Mouse (Mus musculus) limb, embryonic 14.5 days (tissue): Measurements from ENCODE around the gene Rbm20. TPM values are rescaled to one million over a fixed set of nuclear protein-coding genes. Genes with fewer than 3 reads are reported as not detected.

Source experiments
- ATAC-seq: fragments of 200-750 bp; cut with Nextera tagmentation; 2 replicates; pipeline ENCODE4 v1.8.0; 2017; ENCODE audit warnings: low read depth, moderate number of reproducible peaks, moderate TSS enrichment; ENCODE audit not compliant: low FRiP score
- DNase-seq: peaks from one replicate; pipeline ENCODE4 v3.0.0-alpha.2; 2015; ENCODE audit warnings: low spot score
- H3K27ac ChIP-seq: fragments of 300-500 bp; sonication (generic); replicated peaks from 2 replicates; pipeline ENCODE4 v1.5.1; 2014; ENCODE audit warnings: low read depth, mild to moderate bottlenecking, low read length, moderate library complexity, mixed read lengths
- H3K27me3 ChIP-seq: fragments of 300-500 bp; sonication (generic); 2 replicates; pipeline ENCODE4 v1.6.1; 2014; ENCODE audit warnings: low read length, mixed read lengths; ENCODE audit not compliant: control insufficient read depth, insufficient read depth
- H3K36me3 ChIP-seq: fragments of 300-500 bp; sonication (generic); 2 replicates; pipeline ENCODE4 v1.6.1; 2014; ENCODE audit warnings: mild to moderate bottlenecking, low read length, moderate library complexity, mixed read lengths; ENCODE audit not compliant: control insufficient read depth, insufficient read depth
- H3K4me1 ChIP-seq: fragments of 300-500 bp; sonication (generic); 2 replicates; pipeline ENCODE4 v1.6.1; 2014; ENCODE audit warnings: antibody characterized with exemption, low read length, mixed read lengths; ENCODE audit not compliant: control insufficient read depth, insufficient read depth
- H3K4me2 ChIP-seq: fragments of 300-500 bp; sonication (generic); replicated peaks from 2 replicates; pipeline ENCODE4 v1.6.1; 2014; ENCODE audit warnings: low read depth, mild to moderate bottlenecking, low read length, moderate library complexity; ENCODE audit not compliant: severe bottlenecking
- H3K4me3 ChIP-seq: fragments of 300-500 bp; sonication (generic); replicated peaks from 2 replicates; pipeline ENCODE4 v1.5.1; 2014; ENCODE audit warnings: low read length
- H3K9ac ChIP-seq: fragments of 300-500 bp; sonication (generic); 2 replicates; pipeline ENCODE4 v1.6.1; 2014; ENCODE audit warnings: mild to moderate bottlenecking, low read depth, low read length, moderate library complexity; ENCODE audit not compliant: severe bottlenecking
- H3K9me3 ChIP-seq: fragments of 300-500 bp; sonication (generic); 2 replicates; pipeline ENCODE4 v1.6.1; 2016; ENCODE audit warnings: low read length; ENCODE audit not compliant: control insufficient read depth
- POLR2A ChIP-seq: fragments of 200-500 bp; IDR thresholded peaks from 2 replicates; pipeline ENCODE4 v1.8.0; 2012; ENCODE audit warnings: inconsistent platforms, mild to moderate bottlenecking, moderate library complexity, borderline replicate concordance; ENCODE audit not compliant: insufficient read depth, insufficient read length; ENCODE audit errors: extremely low read depth
- WGBS: fragments of 180-500 bp; shearing (Covaris S2); extraction: QIAGEN DNeasy Blood & Tissue Kit; methylation state at CpG from one replicate; pipeline ENCODE4 v1.1.7; 2014; 5-methylcytosine and 5-hydroxymethylcytosine counted together
- polyA plus RNA-seq, 2 experiments: library from polyadenylated mRNA; depleted of rRNA in 1 of 2; stranded (reverse) in 1 of 2; unstranded in 1 of 2; fragments of >200 nt; fragmentation: Nextera tagmentation in 1 of 2; extraction: Ambion mirVana in 1 of 2; gene quantifications; 2 replicates each; pipeline versions ENCODE4 v1.2.1 to v1.2.3; 2012 to 2014

The Rbm20 gene
- polyA plus RNA-seq, 2 experiments, result 5.5 to 10.0 TPM

- TF ChIP-seq POLR2A, result no peak
- peaks cover 66% of the 10 kb centered on the region for H3K27me3 ChIP-seq
- H3K9me3 ChIP-seq, result no peaks in the 10 kb centered on the region
- H3K4me3 ChIP-seq, result no peak overlapping the region
- peaks cover 19% of the 10 kb centered on the region for H3K4me1 ChIP-seq
- no peak overlapping the region for H3K27ac ChIP-seq
- 37% methylated on average over 9 of the region's 9 CpGs for WGBS
- DNase-seq (no peak), ATAC-seq (no peak)
- H3K36me3 ChIP-seq, result no peaks in the 10 kb centered on the region
- no peak overlapping the region for H3K4me2 ChIP-seq
- H3K9ac ChIP-seq, result no peak overlapping the region
Observed at GRCm38 (mm10) chr19:53674131-53674925, 2.8 kb upstream of the Rbm20 start.

- ATAC-seq, result no peak; the same call in 1 of the 2 replicates
- Histone ChIP-seq H3K27me3 (peaks cover 68% of the 10 kb centered on the region), H3K36me3 (no peaks in the 10 kb centered on the region), H3K4me3 (peak overlapping the region; percentile 61), H3K4me1 (peaks cover 13% of the 10 kb centered on the region), H3K4me2 (peak overlapping the region; percentile 100), H3K9me3 (no peaks in the 10 kb centered on the region), H3K27ac (no peak overlapping the region), H3K9ac (peak overlapping the region; percentile 58; the same call in 1 of the 2 replicates)
- WGBS, result under 1% methylated on average over 26 of the region's 26 CpGs
- no peak for DNase-seq
- no peak for TF ChIP-seq POLR2A
Observed at GRCm38 (mm10) chr19:53676228-53676627, 878 bp upstream of the Rbm20 start.

GRCm38 (mm10) chr19:53679194-53679593 is 2.1 kb downstream of the Rbm20 start:
- peaks cover 31% of the 10 kb centered on the region for H3K4me1 ChIP-seq
- H3K4me3 ChIP-seq, result no peak overlapping the region
- 92% methylated on average over 9 of the region's 9 CpGs for WGBS
- no peaks in the 10 kb centered on the region for H3K36me3 ChIP-seq
- peaks cover 59% of the 10 kb centered on the region for H3K27me3 ChIP-seq
- no peak overlapping the region for H3K4me2 ChIP-seq
- ATAC-seq, result no peak
- H3K9me3 ChIP-seq, result no peaks in the 10 kb centered on the region
- no peak for DNase-seq
- TF ChIP-seq POLR2A, result no peak
- no peak overlapping the region for H3K27ac ChIP-seq
- no peak overlapping the region for H3K9ac ChIP-seq

GRCm38 (mm10) chr19:53679981-53680380 is 2.9 kb downstream of the Rbm20 start:
- no peak for DNase-seq
- Histone ChIP-seq H3K9ac (no peak overlapping the region), H3K4me2 (no peak overlapping the region), H3K4me3 (no peak overlapping the region), H3K4me1 (peaks cover 31% of the 10 kb centered on the region), H3K27ac (no peak overlapping the region), H3K27me3 (peaks cover 51% of the 10 kb centered on the region), H3K9me3 (no peaks in the 10 kb centered on the region), H3K36me3 (no peaks in the 10 kb centered on the region)
- TF ChIP-seq POLR2A, result no peak
- ATAC-seq, result no peak
- 83% methylated on average over 7 of the region's 7 CpGs for WGBS

GRCm38 (mm10) chr19:53682427-53682826 is 5.3 kb downstream of the Rbm20 start:
- no peaks in the 10 kb centered on the region for H3K36me3 ChIP-seq
- 0 out of 2 replicates have a peak overlapping the region, but pooled peaks have one; percentile 10 for H3K4me2 ChIP-seq
- H3K4me3 ChIP-seq, result no peak overlapping the region
- peaks cover 26% of the 10 kb centered on the region for H3K27me3 ChIP-seq
- no peak overlapping the region for H3K9ac ChIP-seq
- TF ChIP-seq POLR2A, result no peak
- DNase-seq (no peak), ATAC-seq (peak; percentile 16; the same call in 1 of the 2 replicates)
- no peaks in the 10 kb centered on the region for H3K9me3 ChIP-seq
- H3K4me1 ChIP-seq, result peaks cover 18% of the 10 kb centered on the region
- no peak overlapping the region for H3K27ac ChIP-seq
- WGBS, result 23% methylated on average over 8 of the region's 8 CpGs
